Mouse (Mus musculus) liver, embryonic 14.5 days (tissue): ENCODE measurements around the gene Actb.

Experiments used
- CTCF ChIP-seq: IDR thresholded peaks from 2 replicates; pipeline ENCODE4 v1.5.1; 2016; ENCODE audit warnings: antibody characterized with exemption, low read depth, control low read depth
- EP300 ChIP-seq: IDR thresholded peaks from 2 replicates; pipeline ENCODE4 v1.6.1; 2016; ENCODE audit warnings: antibody characterized with exemption, low read depth

DNA sequence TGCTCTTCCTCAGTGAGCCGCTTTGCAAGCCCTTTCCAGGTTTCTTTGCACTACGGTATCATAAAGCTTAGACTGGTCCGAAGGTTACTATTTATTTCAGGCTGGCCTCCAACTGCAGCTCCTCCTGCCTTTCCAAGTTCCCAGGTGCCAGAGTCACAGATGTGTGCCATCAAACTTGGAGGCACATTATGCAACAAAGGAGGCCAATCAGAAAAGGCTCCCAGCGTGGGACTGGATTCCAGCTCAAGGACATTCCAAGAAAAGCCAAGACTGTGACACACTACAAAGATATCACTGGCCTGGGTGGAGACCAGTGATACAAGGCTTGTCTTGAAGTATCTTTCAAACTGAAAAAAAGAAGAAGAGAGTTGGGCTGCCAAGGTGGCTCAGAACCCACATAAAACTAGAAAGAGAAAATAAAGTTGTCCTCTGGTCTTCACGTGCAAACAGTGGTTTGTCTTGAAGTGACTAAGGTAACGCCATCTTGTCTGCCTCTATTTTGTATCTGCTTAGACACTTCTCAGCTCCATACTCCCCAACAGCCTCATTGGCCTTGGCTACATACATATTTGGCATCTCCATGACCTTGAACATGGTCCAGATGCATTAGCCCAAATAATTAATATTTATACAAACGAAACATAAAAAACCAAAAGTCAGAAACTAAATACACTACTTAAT lies 8.8 kb downstream of the Actb start:
- no peak for TF ChIP-seq CTCF
- TF ChIP-seq EP300, result no peak
